Mouse (Mus musculus): ENCODE measurements around the gene Slc38a1. TPM values are rescaled to one million over a fixed set of nuclear protein-coding genes. Genes with fewer than 3 reads are reported as not detected.

Gene Slc38a1
- polyA plus RNA-seq, 1 experiment from 2014 or later = 151 TPM

DNA sequence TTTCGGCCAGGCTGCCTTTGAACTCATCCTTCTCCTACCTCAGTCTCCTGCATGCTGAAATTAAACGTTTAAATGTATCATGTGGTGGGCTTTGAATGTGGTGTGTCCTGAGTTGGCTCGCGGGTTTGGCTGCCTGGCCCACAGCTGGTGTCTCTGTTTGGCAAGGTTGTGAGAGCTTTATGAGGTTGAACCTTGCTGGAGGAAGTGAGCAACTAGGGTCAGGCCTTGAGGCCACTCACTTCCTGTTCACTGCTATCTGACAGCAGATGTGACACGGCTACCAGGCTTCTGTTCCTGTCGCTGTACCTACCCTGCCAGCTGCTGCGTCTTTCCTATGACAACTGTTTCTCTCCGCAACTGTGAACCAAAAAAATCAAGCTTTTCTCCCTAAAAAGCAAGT lies 12.0 kb upstream of the Slc38a1 start:
- H3K4me1 ChIP-seq = no peaks in the 10 kb centered on the region
- H3K9me3 ChIP-seq = no peaks in the 10 kb centered on the region
- no peak for ATAC-seq (ENCODE audit: low FRiP score, low read depth)
- H3K4me2 ChIP-seq (replicated peaks) = no peak overlapping the region
- H3K36me3 ChIP-seq = no peaks in the 10 kb centered on the region
- H3K27ac ChIP-seq = no peak overlapping the region
- no peak overlapping the region for H3K4me3 ChIP-seq
- H3K9ac ChIP-seq = no peak overlapping the region
- 70% methylated on average over 8 of the region's 8 CpGs for WGBS
- no peaks in the 10 kb centered on the region for H3K27me3 ChIP-seq (replicated peaks)

DNA sequence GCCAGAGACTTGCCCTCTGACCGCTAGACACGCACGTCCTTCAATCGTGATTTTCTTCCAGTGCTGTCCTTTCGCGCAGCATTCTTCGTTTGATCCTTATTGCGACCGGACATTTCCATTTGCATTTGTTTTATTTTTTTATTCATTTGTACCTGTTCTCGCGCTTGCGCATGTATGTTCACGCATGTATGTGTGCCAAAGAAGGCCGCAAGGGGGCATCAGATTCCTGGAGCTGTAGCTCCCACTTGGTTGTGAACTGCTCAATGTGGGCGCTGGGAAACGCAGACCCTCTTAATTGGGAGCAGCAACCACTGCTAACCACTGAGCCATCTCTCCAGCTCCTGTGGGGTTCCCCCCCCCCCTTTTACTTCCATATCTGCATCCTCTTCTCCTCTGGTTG lies 10.3 kb upstream of the Slc38a1 start:
- WGBS = 96% methylated on average over 16 of the region's 16 CpGs
- Histone ChIP-seq H3K9ac (no peak overlapping the region), H3K9me3 (no peaks in the 10 kb centered on the region), H3K4me3 (no peak overlapping the region), H3K27me3 (replicated peaks) (no peaks in the 10 kb centered on the region), H3K27ac (no peak overlapping the region), H3K36me3 (no peaks in the 10 kb centered on the region), H3K4me2 (replicated peaks) (no peak overlapping the region), H3K4me1 (no peaks in the 10 kb centered on the region)
- no peak for ATAC-seq (ENCODE audit: low FRiP score, low read depth)

- Histone ChIP-seq H3K9ac (no peak overlapping the region), H3K36me3 (no peaks in the 10 kb centered on the region), H3K4me3 (no peak overlapping the region), H3K9me3 (no peaks in the 10 kb centered on the region), H3K27me3 (replicated peaks) (no peaks in the 10 kb centered on the region), H3K27ac (no peak overlapping the region), H3K4me1 (peaks cover 1% of the 10 kb centered on the region; the same call in 1 of the 2 replicates), H3K4me2 (replicated peaks) (no peak overlapping the region)
- no peak for ATAC-seq (ENCODE audit: low FRiP score, low read depth)
- 84% methylated on average over 10 of the region's 10 CpGs for WGBS
Observed at GRCm38 (mm10) chr15:96652531-96652930, 9.8 kb upstream of the Slc38a1 start.

DNA sequence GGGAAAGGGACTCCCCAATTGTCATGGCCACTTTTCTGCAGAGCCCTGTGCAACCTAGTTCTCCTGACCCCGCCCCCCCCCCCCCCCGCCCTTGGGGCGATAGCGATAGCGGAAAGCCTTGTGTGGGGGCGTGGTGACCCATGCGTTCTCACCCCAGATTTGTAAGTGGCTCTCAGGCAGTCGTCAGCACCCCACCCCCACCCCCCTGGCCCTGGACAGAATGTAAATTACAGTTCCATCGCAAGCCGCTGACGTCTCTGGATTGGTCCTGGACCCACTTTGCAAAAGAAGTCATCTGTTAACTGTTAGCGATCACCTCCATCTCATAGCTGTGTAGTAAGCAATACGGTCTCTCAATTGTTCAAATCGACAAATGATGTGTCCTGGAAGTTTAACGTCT lies 4.7 kb upstream of the Slc38a1 start:
- peaks cover 8% of the 10 kb centered on the region for H3K4me1 ChIP-seq
- H3K27me3 ChIP-seq (replicated peaks) = no peaks in the 10 kb centered on the region
- no peak overlapping the region for H3K4me3 ChIP-seq
- H3K4me2 ChIP-seq (replicated peaks) = 0 out of 2 replicates have a peak overlapping the region, but pooled peaks have one; percentile 33
- H3K9ac ChIP-seq = no peak overlapping the region
- no peak overlapping the region for H3K27ac ChIP-seq
- no peaks in the 10 kb centered on the region for H3K9me3 ChIP-seq
- WGBS = 35% methylated on average over 13 of the region's 15 CpGs
- H3K36me3 ChIP-seq = no peaks in the 10 kb centered on the region
- no peak for ATAC-seq (ENCODE audit: low FRiP score, low read depth)

- ATAC-seq (ENCODE audit: low FRiP score, low read depth) = peak; percentile 23
- Histone ChIP-seq H3K4me1 (peaks cover 26% of the 10 kb centered on the region), H3K4me2 (replicated peaks) (peak overlapping the region; percentile 80), H3K9me3 (no peaks in the 10 kb centered on the region), H3K9ac (peak overlapping the region; percentile 99), H3K4me3 (peak overlapping the region; percentile 81), H3K27ac (peak overlapping the region; percentile 99), H3K27me3 (replicated peaks) (no peaks in the 10 kb centered on the region), H3K36me3 (peaks cover 14% of the 10 kb centered on the region)
- under 1% methylated on average over 31 of the region's 31 CpGs for WGBS
Observed at GRCm38 (mm10) chr15:96641821-96642435, 785 bp downstream of the Slc38a1 start.

DNA sequence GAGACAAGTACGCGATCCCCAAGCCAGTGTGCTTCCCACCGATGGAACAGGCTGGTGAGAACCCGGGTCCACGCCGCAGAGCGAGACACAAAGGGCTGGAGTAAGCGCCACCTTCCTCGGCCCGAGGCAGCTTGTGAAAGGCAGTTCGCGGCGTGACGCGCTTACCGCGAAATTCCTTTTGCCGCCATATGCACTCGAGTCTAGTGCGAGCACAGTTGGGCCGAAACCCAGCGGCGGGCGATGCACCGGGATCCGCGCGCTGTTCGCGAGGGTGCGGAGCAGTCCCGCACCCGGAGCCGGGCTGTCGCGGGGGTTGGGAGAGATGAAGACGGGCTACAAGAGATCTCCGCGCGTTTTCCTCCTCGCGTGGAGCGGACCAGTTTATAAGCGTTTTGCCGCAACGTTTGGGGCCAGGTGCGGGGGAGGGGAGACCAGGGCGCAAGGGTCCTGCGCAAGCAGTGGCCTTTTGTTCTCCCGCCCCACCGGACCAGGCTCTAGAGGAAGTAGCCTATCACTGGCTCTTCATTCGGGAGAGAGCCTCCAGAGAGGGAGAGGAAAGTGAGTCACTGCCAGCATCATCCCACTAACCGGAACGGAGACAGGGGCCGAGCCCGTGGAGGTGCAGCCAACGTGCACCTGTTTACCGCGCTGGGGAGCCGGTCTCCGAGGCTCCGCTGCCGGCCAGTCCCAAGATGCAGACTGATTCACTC lies 1.4 kb downstream of the Slc38a1 start:
- no peaks in the 10 kb centered on the region for H3K27me3 ChIP-seq (replicated peaks)
- peaks cover 18% of the 10 kb centered on the region for H3K36me3 ChIP-seq
- peak overlapping the region; percentile 81 for H3K4me3 ChIP-seq
- peak overlapping the region; percentile 80 for H3K4me2 ChIP-seq (replicated peaks)
- peaks cover 3% of the 10 kb centered on the region; the same call in 1 of the 2 replicates for H3K9me3 ChIP-seq
- peak; percentile 61 for ATAC-seq (ENCODE audit: low FRiP score, low read depth)
- H3K9ac ChIP-seq = peak overlapping the region; percentile 99
- peak overlapping the region; percentile 99 for H3K27ac ChIP-seq
- WGBS = under 1% methylated on average over 63 of the region's 63 CpGs
- peaks cover 26% of the 10 kb centered on the region for H3K4me1 ChIP-seq

GRCm38 (mm10) chr15:96640291-96640985 lies 2.3 kb downstream of the Slc38a1 start:
- Histone ChIP-seq H3K27ac (peak overlapping the region; percentile 99), H3K9ac (peak overlapping the region; percentile 99), H3K4me3 (peak overlapping the region; percentile 81), H3K36me3 (peaks cover 26% of the 10 kb centered on the region), H3K4me2 (replicated peaks) (peak overlapping the region; percentile 80), H3K4me1 (peaks cover 26% of the 10 kb centered on the region), H3K27me3 (replicated peaks) (no peaks in the 10 kb centered on the region), H3K9me3 (peaks cover 10% of the 10 kb centered on the region; the same call in 1 of the 2 replicates)
- WGBS = 8% methylated on average over 16 of the region's 16 CpGs
- ATAC-seq (ENCODE audit: low FRiP score, low read depth) = no peak

- no peak for ATAC-seq (ENCODE audit: low FRiP score, low read depth)
- H3K4me3 ChIP-seq = peak overlapping the region; percentile 81
- H3K9me3 ChIP-seq = peaks cover 17% of the 10 kb centered on the region; the same call in 1 of the 2 replicates
- peaks cover 33% of the 10 kb centered on the region for H3K36me3 ChIP-seq
- H3K9ac ChIP-seq = peak overlapping the region; percentile 99
- H3K4me1 ChIP-seq = peaks cover 26% of the 10 kb centered on the region
- no peak overlapping the region for H3K27ac ChIP-seq
- H3K27me3 ChIP-seq (replicated peaks) = no peaks in the 10 kb centered on the region
- peak overlapping the region; percentile 80 for H3K4me2 ChIP-seq (replicated peaks)
- WGBS = 70% methylated on average over 8 of the region's 8 CpGs
Observed at GRCm38 (mm10) chr15:96639630-96640029, 3.1 kb downstream of the Slc38a1 start.

DNA sequence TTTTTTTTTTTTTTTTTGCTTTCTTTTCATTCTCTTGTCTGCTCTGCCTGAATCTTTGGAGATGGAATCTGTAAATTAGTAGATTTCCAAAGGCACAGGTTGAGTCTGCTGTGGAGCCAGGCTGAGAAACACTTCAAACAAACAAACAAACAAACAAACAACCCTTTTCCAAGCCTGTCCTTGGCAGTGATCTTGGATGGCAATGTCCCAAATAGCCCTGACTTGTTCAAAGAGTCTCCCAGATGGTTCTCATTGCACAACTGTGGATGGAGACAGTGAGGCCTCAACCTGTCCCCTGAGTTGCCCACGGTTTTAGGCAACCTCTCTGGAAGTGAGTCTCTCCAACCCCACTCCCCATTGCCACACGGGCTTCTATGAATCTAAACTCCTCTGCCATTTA lies 4.1 kb downstream of the Slc38a1 start:
- no peak overlapping the region for H3K4me3 ChIP-seq
- 88% methylated on average over 2 of the region's 2 CpGs for WGBS
- H3K9me3 ChIP-seq = peaks cover 22% of the 10 kb centered on the region; the same call in 1 of the 2 replicates
- no peak overlapping the region for H3K27ac ChIP-seq
- H3K9ac ChIP-seq = no peak overlapping the region
- peaks cover 24% of the 10 kb centered on the region for H3K4me1 ChIP-seq
- no peaks in the 10 kb centered on the region for H3K27me3 ChIP-seq (replicated peaks)
- no peak for ATAC-seq (ENCODE audit: low FRiP score, low read depth)
- peak overlapping the region; percentile 80 for H3K4me2 ChIP-seq (replicated peaks)
- peaks cover 39% of the 10 kb centered on the region for H3K36me3 ChIP-seq

DNA sequence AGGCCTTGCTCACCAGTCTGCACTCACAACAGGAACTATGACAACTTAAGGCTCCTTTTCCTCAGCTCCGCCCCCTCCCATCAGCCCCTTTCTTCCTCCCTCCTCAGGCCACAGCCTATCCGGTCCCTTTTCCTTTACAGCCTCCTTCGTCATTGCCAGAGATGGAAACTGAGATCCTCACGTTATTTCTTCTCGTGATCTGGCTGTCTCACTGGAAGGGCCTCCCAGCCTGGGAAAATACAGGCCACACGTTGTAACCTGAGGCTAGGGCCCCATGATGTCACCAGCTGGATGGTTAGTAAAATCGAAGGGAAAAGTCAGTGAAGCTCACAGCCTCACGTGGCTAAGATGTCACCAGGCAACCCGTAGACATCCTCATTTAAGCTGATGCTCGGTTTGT lies 4.5 kb downstream of the Slc38a1 start:
- H3K9ac ChIP-seq = no peak overlapping the region
- H3K27ac ChIP-seq = no peak overlapping the region
- peaks cover 44% of the 10 kb centered on the region for H3K36me3 ChIP-seq
- peaks cover 27% of the 10 kb centered on the region; the same call in 1 of the 2 replicates for H3K9me3 ChIP-seq
- peaks cover 23% of the 10 kb centered on the region for H3K4me1 ChIP-seq
- H3K27me3 ChIP-seq (replicated peaks) = no peaks in the 10 kb centered on the region
- ATAC-seq (ENCODE audit: low FRiP score, low read depth) = no peak
- H3K4me2 ChIP-seq (replicated peaks) = peak overlapping the region; percentile 34; the same call in 1 of the 2 replicates
- no peak overlapping the region for H3K4me3 ChIP-seq
- WGBS = 72% methylated on average over 10 of the region's 10 CpGs

- Histone ChIP-seq H3K36me3 (peaks cover 69% of the 10 kb centered on the region), H3K27ac (no peak overlapping the region), H3K4me3 (no peak overlapping the region), H3K9me3 (peaks cover 27% of the 10 kb centered on the region; the same call in 1 of the 2 replicates), H3K4me2 (replicated peaks) (no peak overlapping the region), H3K4me1 (peaks cover 18% of the 10 kb centered on the region), H3K9ac (no peak overlapping the region), H3K27me3 (replicated peaks) (no peaks in the 10 kb centered on the region)
- ATAC-seq (ENCODE audit: low FRiP score, low read depth) = no peak
- WGBS = 92% methylated on average over 19 of the region's 19 CpGs
Observed at GRCm38 (mm10) chr15:96634670-96635405, 7.9 kb downstream of the Slc38a1 start.

All from neural tube, embryonic 12.5 days (tissue).